In the genomic region with DNA sequence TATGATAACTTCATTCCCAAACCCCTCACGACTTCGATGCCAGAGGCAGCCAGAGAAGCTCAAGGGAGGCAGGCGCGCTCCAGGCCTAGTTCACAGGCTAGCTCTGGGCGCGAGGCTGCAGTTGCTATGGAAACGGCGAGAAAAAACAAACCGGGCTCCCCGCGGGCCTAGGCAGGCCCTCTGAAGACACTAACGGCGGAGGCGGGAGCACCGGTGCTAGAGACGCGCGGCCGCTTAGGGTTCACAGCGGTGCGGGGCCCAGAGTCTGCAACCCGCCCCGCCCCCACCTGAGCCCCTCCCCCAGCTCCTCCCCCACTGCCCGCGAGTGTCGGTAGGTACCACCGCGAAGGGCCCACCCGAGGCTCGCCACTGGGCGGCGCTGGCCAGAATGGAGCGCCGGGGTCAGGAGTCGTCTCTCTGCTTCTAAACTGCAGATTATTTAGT, we compare ENCODE assay signal across 8 mouse cellular contexts. TPM values are rescaled to one million over a fixed set of nuclear protein-coding genes. Genes with fewer than 3 reads are reported as not detected.
DNase-seq lines count a peak whose midpoint lies in the region; ATAC-seq lines count a peak whose summit lies in the region.

No protein-coding gene starts in this region.

- H3K27ac ChIP-seq in limb, embryonic 11.5 days (replicated peaks; ENCODE audit: low read depth, low read length) = no peak overlapping the region
- no peak overlapping the region for H3K27ac ChIP-seq in midbrain, embryonic 13.5 days
- no peak overlapping the region for H3K27ac ChIP-seq in stomach, embryonic 16.5 days (ENCODE audit: low read length)

- WGBS in limb, embryonic 11.5 days = under 1% methylated on average over 30 of the region's 35 CpGs
- WGBS in midbrain, embryonic 13.5 days = under 1% methylated on average over 33 of the region's 35 CpGs
- WGBS in stomach, embryonic 16.5 days = under 1% methylated on average over 35 of the region's 35 CpGs

- H3K4me2 ChIP-seq in limb, embryonic 11.5 days (ENCODE audit: low read depth, severe bottlenecking) = peak overlapping the region; percentile 79
- H3K4me2 ChIP-seq in midbrain, embryonic 13.5 days (replicated peaks) = peak overlapping the region; percentile 85
- H3K4me2 ChIP-seq in stomach, embryonic 16.5 days (ENCODE audit: low read depth, low read length) = peak overlapping the region; percentile 85

- peaks cover 3% of the 10 kb centered on the region; the same call in 1 of the 2 replicates for H3K4me1 ChIP-seq in limb, embryonic 11.5 days (ENCODE audit: control insufficient read depth, insufficient read depth, low read length)
- H3K4me1 ChIP-seq in midbrain, embryonic 13.5 days (replicated peaks) = peaks cover 19% of the 10 kb centered on the region
- no peaks in the 10 kb centered on the region for H3K4me1 ChIP-seq in stomach, embryonic 16.5 days (ENCODE audit: control insufficient read depth, insufficient read depth, low read length)

- H3K27me3 ChIP-seq in limb, embryonic 11.5 days (ENCODE audit: control insufficient read depth, insufficient read depth, low read length) = peaks cover 32% of the 10 kb centered on the region
- peaks cover 38% of the 10 kb centered on the region for H3K27me3 ChIP-seq in midbrain, embryonic 13.5 days
- H3K27me3 ChIP-seq in stomach, embryonic 16.5 days (ENCODE audit: control insufficient read depth, insufficient read depth, low read length) = peaks cover 14% of the 10 kb centered on the region

- peak overlapping the region; percentile 43 for H3K4me3 ChIP-seq in limb, embryonic 11.5 days (ENCODE audit: low read depth, low read length)
- H3K4me3 ChIP-seq in midbrain, embryonic 13.5 days (replicated peaks) = peak overlapping the region; percentile 54
- H3K4me3 ChIP-seq in stomach, embryonic 16.5 days (replicated peaks; ENCODE audit: low read length) = peak overlapping the region; percentile 46

- peak overlapping the region; percentile 35; the same call in 1 of the 2 replicates for H3K9ac ChIP-seq in limb, embryonic 11.5 days (ENCODE audit: low read length)
- peak overlapping the region; percentile 44 for H3K9ac ChIP-seq in midbrain, embryonic 13.5 days (replicated peaks)
- peak overlapping the region; percentile 50; the same call in 1 of the 2 replicates for H3K9ac ChIP-seq in stomach, embryonic 16.5 days (ENCODE audit: low read length)

- H3K36me3 ChIP-seq in limb, embryonic 11.5 days (ENCODE audit: control insufficient read depth, insufficient read depth, low read length) = no peaks in the 10 kb centered on the region
- no peaks in the 10 kb centered on the region for H3K36me3 ChIP-seq in midbrain, embryonic 13.5 days
- H3K36me3 ChIP-seq in stomach, embryonic 16.5 days (ENCODE audit: control insufficient read depth, insufficient read depth, low read length) = no peaks in the 10 kb centered on the region

- peak; percentile 54 for ATAC-seq in granulocyte monocyte progenitor cell, adult 5-6 weeks (replicated peaks; ENCODE audit: poor library complexity, severe bottlenecking)
- peak; percentile 79 for ATAC-seq in limb, embryonic 11.5 days (ENCODE audit: insufficient number of reproducible peaks, low FRiP score, low TSS enrichment, low read depth)
- ATAC-seq in midbrain, embryonic 13.5 days = peak; percentile 94
- ATAC-seq in stomach, embryonic 16.5 days (ENCODE audit: insufficient read depth, low FRiP score) = peak; percentile 76

- DNase-seq in heart, adult 11 months = peak; percentile 64
- no peak for DNase-seq in heart, adult 9 months (ENCODE audit: low spot score in 2 of 2)
- peak; percentile 84 for DNase-seq in embryo, embryonic 10 days (ENCODE audit: low spot score)
- peak; percentile 69 for DNase-seq in kidney, adult 9 months
- DNase-seq in limb, embryonic 11.5 days (ENCODE audit: low spot score) = peak; percentile 82

- peaks cover 3% of the 10 kb centered on the region; the same call in 1 of the 2 replicates for H3K9me3 ChIP-seq in limb, embryonic 11.5 days (ENCODE audit: control insufficient read depth, low read length)
- no peaks in the 10 kb centered on the region; the same call in 1 of the 2 replicates for H3K9me3 ChIP-seq in midbrain, embryonic 13.5 days
- no peaks in the 10 kb centered on the region; the same call in 1 of the 2 replicates for H3K9me3 ChIP-seq in stomach, embryonic 16.5 days (replicated peaks; ENCODE audit: control insufficient read depth, low read length)

RNA-seq across cellular contexts. Expression of a gene that starts 0.7 kb away (rescaled TPM):
- total RNA-seq in granulocyte monocyte progenitor cell, adult 5-6 weeks (2014; fragmentation: Nextera tagmentation) = not detected in 2 replicates
- total RNA-seq in granulocyte monocyte progenitor cell, adult 5-6 weeks (2017) = not detected in 2 replicates
- polyA plus RNA-seq in limb, embryonic 11.5 days (2014; fragmentation: Nextera tagmentation; extraction: Ambion mirVana) = 2.2 and 2.6 TPM in 2 replicates
- polyA plus RNA-seq in midbrain, embryonic 13.5 days (2015; fragmentation: Nextera tagmentation; extraction: Ambion mirVana) = 2.8 and 3.0 TPM in 2 replicates
- 0.95 and 1.3 TPM in 2 replicates for polyA plus RNA-seq in stomach, embryonic 16.5 days (2015; fragmentation: Nextera tagmentation; extraction: Ambion mirVana)

RNA-seq across cellular contexts. Expression of a gene that starts 35.0 kb away (rescaled TPM):
- total RNA-seq in granulocyte monocyte progenitor cell, adult 5-6 weeks (2014; fragmentation: Nextera tagmentation) = 28.2 and 36.5 TPM in 2 replicates
- 11.7 and 12.8 TPM in 2 replicates for total RNA-seq in granulocyte monocyte progenitor cell, adult 5-6 weeks (2017)
- 23.4 and 27.7 TPM in 2 replicates for polyA plus RNA-seq in limb, embryonic 11.5 days (2014; fragmentation: Nextera tagmentation; extraction: Ambion mirVana)
- polyA plus RNA-seq in midbrain, embryonic 13.5 days (2015; fragmentation: Nextera tagmentation; extraction: Ambion mirVana) = 18.6 and 19.3 TPM in 2 replicates
- 14.3 and 15.3 TPM in 2 replicates for polyA plus RNA-seq in stomach, embryonic 16.5 days (2015; fragmentation: Nextera tagmentation; extraction: Ambion mirVana)

Comparison
In these comparisons a context has a peak if more than half of its experiments do, and no peak if none do; other contexts are left out.
1. DNase-seq: peak in heart, adult 11 months (single experiment), embryo, embryonic 10 days (single experiment), kidney, adult 9 months (single experiment) and limb, embryonic 11.5 days (single experiment); none in heart, adult 9 months (0 of 2).
2. Peak in every context shown above with its lines, with median percentiles within 50 percentile points of each other: ATAC-seq, H3K4me2 ChIP-seq, H3K4me3 ChIP-seq and H3K9ac ChIP-seq.